Comparison of ENCODE assay signal across 28 mouse cellular contexts in the genomic region with DNA sequence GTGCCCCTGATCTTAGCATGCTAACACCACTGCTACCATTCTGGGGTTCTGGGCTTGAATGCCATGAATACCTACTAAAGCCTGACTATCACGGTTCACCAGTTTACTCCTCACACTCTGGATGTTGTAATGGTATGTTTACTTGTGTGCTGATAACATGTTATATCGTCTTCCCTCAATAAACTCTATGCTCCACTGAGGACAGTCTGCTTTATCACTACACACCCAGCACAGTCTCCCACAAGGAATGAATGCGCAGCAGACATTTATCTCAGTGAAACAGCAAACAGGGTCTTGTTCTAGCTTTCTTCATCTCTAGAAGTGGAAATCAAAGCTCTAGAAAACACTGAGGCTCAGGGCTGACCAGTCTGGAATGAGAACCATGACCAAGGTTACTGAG. TPM values are rescaled to one million over a fixed set of nuclear protein-coding genes. Genes with fewer than 3 reads are reported as not detected.
A peak's percentile ranks its signal among the peaks of the same experiment; 100 is the strongest.
DNase-seq lines count a peak whose midpoint lies in the region; ATAC-seq and TF ChIP-seq lines count a peak whose summit lies in the region.
"Had no signal": no experiment of that assay in that cellular context is flagged by ENCODE, and none has a peak within 500 bp of the region (broad histone marks: within the 10 kb centered on the region; RNA-seq: fewer than 3 reads in every experiment).

No protein-coding gene starts in this region.

- H3K9me3 ChIP-seq in intestine, postnatal 0 days (ENCODE audit: control insufficient read depth) = no peaks in the 10 kb centered on the region
- no peaks in the 10 kb centered on the region for H3K9me3 ChIP-seq in liver, embryonic 16.5 days (replicated peaks; ENCODE audit: control insufficient read depth, low read length)
- H3K9me3 ChIP-seq in kidney, embryonic 14.5 days (ENCODE audit: control insufficient read depth, low read length) = no peaks in the 10 kb centered on the region
- H3K9me3 ChIP-seq: embryonic facial prominence, embryonic 13.5 days; forebrain, embryonic 13.5 days; heart, embryonic 15.5 days; hindbrain, embryonic 10.5 days; limb, embryonic 12.5 days; midbrain, embryonic 15.5 days; neural tube, embryonic 12.5 days had no signal

- TF ChIP-seq CTCF in liver, adult 2 months (IDR thresholded peaks at IDR 0.05; ENCODE audit: low read depth, low read length) = no peak
- TF ChIP-seq CTCF in intestine, postnatal 0 days (IDR thresholded peaks at IDR 0.05; ENCODE audit: low read depth) = no peak

- WGBS in liver, adult 2 months = 22% methylated on average over 3 of the region's 3 CpGs
- 45% methylated on average over 3 of the region's 3 CpGs for WGBS in intestine, postnatal 0 days
- WGBS in liver, embryonic 16.5 days (ENCODE audit: insufficient replicate concordance) = 16% methylated on average over 3 of the region's 3 CpGs
- WGBS in kidney, embryonic 14.5 days = 87% methylated on average over 3 of the region's 3 CpGs

- no peaks in the 10 kb centered on the region for H3K27me3 ChIP-seq in liver, adult 2 months (ENCODE audit: control insufficient read depth, insufficient read depth, low read length)
- H3K27me3 ChIP-seq in intestine, postnatal 0 days (replicated peaks; ENCODE audit: control insufficient read depth, insufficient read depth, low read length) = no peaks in the 10 kb centered on the region
- no peaks in the 10 kb centered on the region for H3K27me3 ChIP-seq in liver, embryonic 16.5 days (ENCODE audit: control insufficient read depth, insufficient read depth, low read depth, low read length)
- H3K27me3 ChIP-seq in kidney, embryonic 14.5 days (ENCODE audit: control insufficient read depth, insufficient read depth, low read length) = no peaks in the 10 kb centered on the region
- H3K27me3 ChIP-seq: CH12.LX; embryonic facial prominence, embryonic 13.5 days; forebrain, embryonic 13.5 days; heart, embryonic 15.5 days; limb, embryonic 12.5 days; midbrain, embryonic 15.5 days; neural tube, embryonic 12.5 days had no signal

- H3K27ac ChIP-seq in liver, adult 2 months (replicated peaks; ENCODE audit: insufficient read depth, low read depth, low read length) = peak overlapping the region; percentile 96
- H3K27ac ChIP-seq in intestine, postnatal 0 days (ENCODE audit: low read depth, low read length) = no peak overlapping the region
- H3K27ac ChIP-seq in liver, embryonic 16.5 days (ENCODE audit: low read length) = peak overlapping the region; percentile 79
- H3K27ac ChIP-seq in kidney, embryonic 14.5 days (ENCODE audit: low read depth, low read length) = no peak overlapping the region
- H3K27ac ChIP-seq: embryonic facial prominence, embryonic 13.5 days; forebrain, embryonic 13.5 days; heart, embryonic 15.5 days; hindbrain, embryonic 10.5 days; hindbrain, postnatal 0 days; limb, embryonic 12.5 days; midbrain, embryonic 15.5 days; neural tube, embryonic 12.5 days had no signal

- TF ChIP-seq POLR2A in liver, adult 2 months (IDR thresholded peaks at IDR 0.05; ENCODE audit: extremely low read depth, insufficient read depth, low read length) = no peak

- H3K4me3 ChIP-seq in liver, adult 2 months (ENCODE audit: insufficient read depth, low read depth, low read length) = peak overlapping the region; percentile 29; the same call in 1 of the 2 replicates
- no peak overlapping the region for H3K4me3 ChIP-seq in intestine, postnatal 0 days (ENCODE audit: low read depth, low read length)
- no peak overlapping the region for H3K4me3 ChIP-seq in liver, embryonic 16.5 days (ENCODE audit: low read depth, low read length)
- no peak overlapping the region for H3K4me3 ChIP-seq in kidney, embryonic 14.5 days (ENCODE audit: low read length)
- H3K4me3 ChIP-seq: embryonic facial prominence, embryonic 13.5 days; erythroblast, embryonic 14.5 days; forebrain, embryonic 13.5 days; heart, embryonic 15.5 days; hindbrain, embryonic 10.5 days; limb, embryonic 12.5 days; midbrain, embryonic 15.5 days; neural tube, embryonic 12.5 days had no signal

- H3K79me2 ChIP-seq in liver, adult 2 months (ENCODE audit: control insufficient read depth, insufficient read depth, low read length) = peaks cover 26% of the 10 kb centered on the region

- peak overlapping the region; percentile 62 for H3K9ac ChIP-seq in liver, adult 2 months (ENCODE audit: low read depth, low read length)
- no peak overlapping the region for H3K9ac ChIP-seq in intestine, postnatal 0 days (ENCODE audit: low read depth, low read length)
- H3K9ac ChIP-seq in liver, embryonic 16.5 days (ENCODE audit: low read depth, low read length) = peak overlapping the region; percentile 22; the same call in 1 of the 2 replicates
- H3K9ac ChIP-seq in kidney, embryonic 14.5 days (ENCODE audit: low read depth, low read length) = no peak overlapping the region
- H3K9ac ChIP-seq: embryonic facial prominence, embryonic 13.5 days; forebrain, embryonic 13.5 days; heart, embryonic 15.5 days; limb, embryonic 12.5 days; lung, embryonic 14.5 days; midbrain, embryonic 15.5 days; neural tube, embryonic 12.5 days had no signal

- H3K36me3 ChIP-seq in liver, adult 2 months (ENCODE audit: control insufficient read depth, insufficient read depth, low read length) = peaks cover 17% of the 10 kb centered on the region
- H3K36me3 ChIP-seq in intestine, postnatal 0 days (ENCODE audit: control insufficient read depth, insufficient read depth) = no peaks in the 10 kb centered on the region
- no peaks in the 10 kb centered on the region for H3K36me3 ChIP-seq in liver, embryonic 16.5 days (ENCODE audit: control insufficient read depth, insufficient read depth)
- H3K36me3 ChIP-seq in kidney, embryonic 14.5 days (ENCODE audit: control insufficient read depth, insufficient read depth, low read length) = no peaks in the 10 kb centered on the region
- H3K36me3 ChIP-seq: heart, embryonic 15.5 days; hindbrain, embryonic 10.5 days; midbrain, embryonic 15.5 days; neural tube, embryonic 12.5 days had no signal

- H3K4me1 ChIP-seq in liver, adult 2 months (ENCODE audit: control insufficient read depth, insufficient read depth, low read length) = peaks cover 50% of the 10 kb centered on the region
- H3K4me1 ChIP-seq in intestine, postnatal 0 days (replicated peaks; ENCODE audit: control insufficient read depth, insufficient read depth, low read length) = peaks cover 6% of the 10 kb centered on the region
- peaks cover 15% of the 10 kb centered on the region for H3K4me1 ChIP-seq in liver, embryonic 16.5 days (ENCODE audit: control insufficient read depth, low read depth, low read length)
- no peaks in the 10 kb centered on the region for H3K4me1 ChIP-seq in kidney, embryonic 14.5 days (ENCODE audit: control insufficient read depth, insufficient read depth, low read length)
- H3K4me1 ChIP-seq: embryonic facial prominence, embryonic 13.5 days; forebrain, embryonic 13.5 days; limb, embryonic 12.5 days; midbrain, embryonic 15.5 days; neural tube, embryonic 12.5 days had no signal

- peak; percentile 64 for DNase-seq in liver, adult 2 months (ENCODE audit: extremely low read depth, low read depth, low spot score)
- no peak for DNase-seq in liver
- no peak for DNase-seq in layer of hippocampus, postnatal 25 days (ENCODE audit: extremely low spot score in 1 of 2, low spot score in 1 of 2)
- DNase-seq: adrenal gland, postnatal 10 days; B cell, adult 2 months; cerebellum, adult 2 months; cerebellum, postnatal 25 days; embryo, embryonic 11 days; gastrocnemius, postnatal 10 days; kidney, adult 18-20 months; lung, embryonic 14.5 days; right cerebral cortex, postnatal 4 days; thymus, adult 18-20 months; thymus, postnatal 36 days had no signal

- no peak overlapping the region for H3K4me2 ChIP-seq in intestine, postnatal 0 days (replicated peaks; ENCODE audit: low read depth)
- H3K4me2 ChIP-seq in liver, embryonic 16.5 days (ENCODE audit: low read depth, low read length) = peak overlapping the region; percentile 42
- H3K4me2 ChIP-seq in kidney, embryonic 14.5 days (replicated peaks; ENCODE audit: low read depth, low read length) = no peak overlapping the region
- H3K4me2 ChIP-seq: embryonic facial prominence, embryonic 13.5 days; forebrain, embryonic 13.5 days; heart, embryonic 15.5 days; limb, embryonic 12.5 days; lung, embryonic 14.5 days; midbrain, embryonic 15.5 days; neural tube, embryonic 12.5 days had no signal

- ATAC-seq in intestine, postnatal 0 days = 0 out of 2 replicates have a peak, but pooled peaks have one; percentile 25
- peak; percentile 58 for ATAC-seq in liver, embryonic 16.5 days (ENCODE audit: low read depth)
- no peak for ATAC-seq in activated CD4-positive, CD25-positive, alpha-beta regulatory T cell, adult 4 months
- no peak for ATAC-seq in kidney, embryonic 14.5 days (ENCODE audit: low FRiP score, low TSS enrichment)
- ATAC-seq: forebrain, embryonic 13.5 days; hindbrain, postnatal 0 days; midbrain, embryonic 15.5 days had no signal

RNA-seq across cellular contexts. Expression of gene Abca1, which starts 20.7 kb away (rescaled TPM):
- total RNA-seq in liver, adult 2 months (2014; rRNA removed) = 65.4 and 89.1 TPM in 2 replicates
- polyA plus RNA-seq in liver, adult 2 months (2012; rRNA removed) = 17.1 and 21.0 TPM in 2 replicates
- polyA plus RNA-seq in intestine, postnatal 0 days (2015; fragmentation: Nextera tagmentation; extraction: Ambion mirVana) = 1.4 and 1.5 TPM in 2 replicates
- 17.0 and 19.0 TPM in 2 replicates for polyA plus RNA-seq in liver, embryonic 16.5 days (2015; fragmentation: Nextera tagmentation; extraction: Ambion mirVana)
- 10 to 100 TPM; 20.3 to 25.1 TPM for total RNA-seq in layer of hippocampus, postnatal 25 days (2021)
- 1 to 10 TPM; 3.2 to 3.4 TPM for polyA plus RNA-seq in activated CD4-positive, CD25-positive, alpha-beta regulatory T cell, adult 4 months (2017; shearing (Covaris generic))
- 3.4 and 5.6 TPM in 2 replicates for polyA plus RNA-seq in kidney, embryonic 14.5 days (2014; fragmentation: Nextera tagmentation; extraction: Ambion mirVana)

Comparison
In these comparisons a context has a peak if more than half of its experiments do, and no peak if none do; other contexts are left out.
1. H3K27ac ChIP-seq: peak in liver, adult 2 months (single experiment) and liver, embryonic 16.5 days (single experiment); none in intestine, postnatal 0 days (single experiment) and kidney, embryonic 14.5 days (single experiment).
2. H3K9ac ChIP-seq: peak in liver, adult 2 months (single experiment) and liver, embryonic 16.5 days (single experiment); none in intestine, postnatal 0 days (single experiment) and kidney, embryonic 14.5 days (single experiment).
3. ATAC-seq: peak in intestine, postnatal 0 days (single experiment) and liver, embryonic 16.5 days (single experiment); none in activated CD4-positive, CD25-positive, alpha-beta regulatory T cell, adult 4 months (single experiment) and kidney, embryonic 14.5 days (single experiment).